Mouse (Mus musculus) bone marrow macrophage, adult 2 months (primary cell): ENCODE data around the gene Arhgap6.

Experiments
- CTCF ChIP-seq: IDR thresholded peaks from 2 replicates; pipeline ENCODE4 v1.5.1; 2012; ENCODE audit warnings: low read depth, mild to moderate bottlenecking, low read length, moderate library complexity
- POLR2A ChIP-seq: IDR thresholded peaks from 2 replicates; pipeline ENCODE4 v1.6.1; 2012; ENCODE audit warnings: mild to moderate bottlenecking, low read depth, low read length, borderline replicate concordance

DNA sequence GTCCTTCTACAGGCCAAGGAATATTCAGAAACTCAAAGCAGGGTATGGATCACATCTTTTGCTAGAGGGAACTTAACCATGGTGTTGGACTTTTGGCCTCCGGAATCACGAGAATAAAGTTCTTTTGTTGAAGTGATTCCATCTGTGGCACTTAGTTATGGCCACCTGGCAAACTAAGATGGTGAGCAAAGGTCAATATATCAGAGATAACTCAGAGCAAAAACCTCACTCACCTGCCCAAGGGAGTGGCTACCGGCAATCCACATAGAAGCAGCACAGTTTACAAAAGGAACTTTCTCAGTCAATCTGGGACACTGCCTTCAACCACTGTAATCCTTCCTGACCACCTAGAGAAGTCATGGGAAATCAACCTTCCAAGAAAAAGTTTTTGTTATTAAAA lies 513.7 kb downstream of the Arhgap6 start:
- no peak for TF ChIP-seq CTCF
- TF ChIP-seq POLR2A, result no peak
